Mouse (Mus musculus) kidney, adult 2 months (tissue): ENCODE measurements around the gene Plac9b. TPM values are rescaled to one million over a fixed set of nuclear protein-coding genes. Genes with fewer than 3 reads are reported as not detected.
"Not testable (repeated sequence)": the region's sequence is repeated elsewhere in the genome, so short reads cannot be mapped to it uniquely, and the experiment has no call there.

Source experiments
- DNase-seq: peaks from one replicate; pipeline ENCODE4 v3.0.0; 2021
- H3K27ac ChIP-seq: fragments of 200-500 bp; 2 replicates; pipeline ENCODE4 v1.5.1; 2012; ENCODE audit warnings: low read depth, low read length, control low read depth, inconsistent platforms; ENCODE audit not compliant: insufficient read depth
- H3K27me3 ChIP-seq: fragments of 200-500 bp; replicated peaks from 2 replicates; pipeline ENCODE4 v1.6.1; 2012; ENCODE audit warnings: mild to moderate bottlenecking, moderate library complexity, low read length, inconsistent platforms; ENCODE audit not compliant: control insufficient read depth, insufficient read depth
- H3K36me3 ChIP-seq: fragments of 200-500 bp; 2 replicates; pipeline ENCODE4 v1.6.1; 2012; ENCODE audit warnings: mild to moderate bottlenecking, moderate library complexity, low read length, inconsistent platforms; ENCODE audit not compliant: control insufficient read depth, insufficient read depth
- H3K4me1 ChIP-seq: fragments of 200-500 bp; 2 replicates; pipeline ENCODE4 v1.6.1; 2011; ENCODE audit warnings: low read length; ENCODE audit not compliant: control insufficient read depth, insufficient read depth
- H3K4me3 ChIP-seq: fragments of 200-500 bp; 2 replicates; pipeline ENCODE4 v1.5.1; 2011; ENCODE audit warnings: mild to moderate bottlenecking, low read depth, low read length, control low read depth; ENCODE audit not compliant: insufficient read depth
- WGBS: fragments of 180-500 bp; shearing (Covaris S2); methylation state at CpG from one replicate; pipeline ENCODE4 v1.1.7; 2018; 5-methylcytosine and 5-hydroxymethylcytosine counted together
- polyA plus RNA-seq: library from polyadenylated mRNA; depleted of rRNA; stranded (reverse); fragments of >200 nt; gene quantifications from 2 replicates; pipeline ENCODE4 v1.2.3, GENCODE M21; 2012; rRNA removed

Gene Plac9b
- polyA plus RNA-seq, 1 experiment = 32.3 TPM

GRCm38 (mm10) chr14:26162423-26162822 lies 19.9 kb downstream of the Plac9b start:
- H3K27ac ChIP-seq, H3K27me3 ChIP-seq, H3K4me3 ChIP-seq, H3K4me1 ChIP-seq, H3K36me3 ChIP-seq, DNase-seq: not testable (repeated sequence)
- WGBS = no CpG with 5 or more reads among the region's 5 CpGs

DNA sequence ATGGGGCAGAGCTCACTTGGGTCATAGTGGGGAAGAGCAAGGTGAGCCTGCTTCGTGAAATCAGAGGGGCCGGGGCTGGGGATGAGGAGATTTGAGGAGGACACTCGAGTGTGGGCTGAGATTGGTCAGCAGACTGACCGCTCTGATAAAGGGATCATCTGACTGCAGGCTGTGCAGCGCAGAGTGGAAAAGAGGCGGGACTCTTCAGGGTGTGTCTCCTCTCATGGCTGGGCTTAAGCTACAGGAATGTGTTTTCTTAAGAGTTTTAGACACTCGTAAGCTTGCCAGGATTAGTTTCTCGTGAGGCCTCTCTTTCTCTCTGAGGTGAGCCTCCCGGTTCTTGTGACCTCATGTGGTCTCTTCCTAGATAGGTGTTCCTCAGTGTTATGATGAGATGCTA lies 21.1 kb downstream of the Plac9b start:
- DNase-seq, H3K27me3 ChIP-seq, H3K4me3 ChIP-seq, H3K36me3 ChIP-seq, H3K27ac ChIP-seq, H3K4me1 ChIP-seq: not testable (repeated sequence)
- no CpG with 5 or more reads among the region's 9 CpGs for WGBS

- DNase-seq, H3K27ac ChIP-seq, H3K36me3 ChIP-seq, H3K4me3 ChIP-seq, H3K27me3 ChIP-seq, H3K4me1 ChIP-seq: not testable (repeated sequence)
- no CpG with 5 or more reads among the region's 7 CpGs for WGBS
These were observed 26.2 kb downstream of the Plac9b start for GRCm38 (mm10) chr14:26156032-26156431.

DNA sequence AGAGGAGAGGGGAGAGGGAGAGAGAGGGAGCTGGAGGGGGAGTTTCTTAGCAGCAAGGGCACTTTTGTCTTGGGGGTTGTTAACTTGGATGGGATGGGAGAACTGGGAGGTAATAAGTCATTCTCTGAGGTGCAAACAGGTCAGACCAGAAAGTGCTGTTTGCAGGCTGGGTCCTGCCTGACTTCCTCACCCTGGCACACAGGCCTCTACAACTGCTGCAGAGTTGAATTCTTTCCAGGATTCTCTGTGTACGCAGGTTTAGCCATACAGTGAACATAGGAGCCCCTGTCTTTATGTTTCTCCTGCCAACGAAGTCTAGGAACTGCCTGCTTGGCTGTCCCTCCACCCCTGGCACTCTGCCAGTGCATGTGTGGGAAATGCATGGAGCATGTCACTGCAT lies 35.2 kb downstream of the Plac9b start:
- H3K4me3 ChIP-seq, H3K27me3 ChIP-seq, H3K4me1 ChIP-seq, H3K36me3 ChIP-seq, DNase-seq, H3K27ac ChIP-seq: not testable (repeated sequence)
- no CpG with 5 or more reads among the region's 2 CpGs for WGBS

- WGBS = no CpG with 5 or more reads among the region's 7 CpGs
- not testable (repeated sequence) for DNase-seq, H3K4me1 ChIP-seq, H3K27ac ChIP-seq, H3K36me3 ChIP-seq, H3K27me3 ChIP-seq, H3K4me3 ChIP-seq
These were observed 63.2 kb downstream of the Plac9b start for GRCm38 (mm10) chr14:26119095-26119494.

GRCm38 (mm10) chr14:26118550-26119000 lies 63.7 kb downstream of the Plac9b start:
- not testable (repeated sequence) for H3K4me3 ChIP-seq, DNase-seq, H3K27me3 ChIP-seq, H3K36me3 ChIP-seq, H3K27ac ChIP-seq, H3K4me1 ChIP-seq
- WGBS = no CpG with 5 or more reads among the region's 18 CpGs

DNA sequence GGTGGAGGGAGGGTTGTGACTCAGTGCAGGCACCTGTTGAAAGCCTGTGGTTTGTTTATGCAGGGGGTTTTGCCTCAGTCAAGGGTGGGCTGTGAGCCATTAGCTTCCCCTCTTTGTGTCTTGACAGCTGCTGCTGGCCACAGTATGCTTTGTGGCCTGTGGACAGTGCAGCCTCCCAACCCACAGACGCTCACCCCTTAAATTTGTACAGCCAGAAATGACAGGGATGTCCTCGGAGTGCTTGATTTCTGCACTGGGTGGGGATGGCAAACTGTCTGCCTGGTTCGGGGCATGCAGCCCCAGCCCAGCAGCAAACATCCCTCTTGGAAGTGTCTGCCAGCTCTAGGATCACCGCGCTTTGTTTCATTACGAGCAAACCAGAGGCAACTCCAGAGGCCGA lies 64.1 kb downstream of the Plac9b start, which contains the start of gene Duxbl2:
Gene Duxbl2 (plus strand): TSS at position 200 of the 400 bp plus-strand sequence.
- not testable (repeated sequence) for H3K4me3 ChIP-seq, H3K36me3 ChIP-seq, DNase-seq, H3K27ac ChIP-seq, H3K4me1 ChIP-seq, H3K27me3 ChIP-seq
- no CpG with 5 or more reads among the region's 7 CpGs for WGBS

Other genes with a start within 250 kb of the Plac9b start
- not detected in 2 replicates for gene Cphx1, start 244.2 kb downstream of the Plac9b start, polyA plus RNA-seq
- gene Duxbl1, start 203.9 kb downstream of the Plac9b start, polyA plus RNA-seq = not detected in 2 replicates
- 38.4 and 69.3 TPM in 2 replicates for gene Gm9780, start 139.8 kb downstream of the Plac9b start, polyA plus RNA-seq
- 7.9 and 68.7 TPM in 2 replicates for gene Tmem254c, start 115.1 kb downstream of the Plac9b start, polyA plus RNA-seq
- gene Cphx2, start 101.0 kb downstream of the Plac9b start, polyA plus RNA-seq = 0.43 TPM in 1 of 2 replicates, not detected in the other
- 0.33 and 0.50 TPM in 2 replicates for gene Cphx3, start 100.2 kb downstream of the Plac9b start, polyA plus RNA-seq
- gene Duxbl2, start 64.1 kb downstream of the Plac9b start, polyA plus RNA-seq = not detected in 2 replicates
- gene Tmem254b, start 24.6 kb upstream of the Plac9b start, polyA plus RNA-seq = 162 and 226 TPM in 2 replicates
- 0.08 TPM in 1 of 2 replicates, not detected in the other for gene Duxbl3, start 75.5 kb upstream of the Plac9b start, polyA plus RNA-seq